Mouse (Mus musculus): Measurements from ENCODE around the gene Mvp. TPM values are rescaled to one million over a fixed set of nuclear protein-coding genes. Genes with fewer than 3 reads are reported as not detected.

Mvp gene
- polyA plus RNA-seq, 1 experiment: 0.87 TPM

DNA sequence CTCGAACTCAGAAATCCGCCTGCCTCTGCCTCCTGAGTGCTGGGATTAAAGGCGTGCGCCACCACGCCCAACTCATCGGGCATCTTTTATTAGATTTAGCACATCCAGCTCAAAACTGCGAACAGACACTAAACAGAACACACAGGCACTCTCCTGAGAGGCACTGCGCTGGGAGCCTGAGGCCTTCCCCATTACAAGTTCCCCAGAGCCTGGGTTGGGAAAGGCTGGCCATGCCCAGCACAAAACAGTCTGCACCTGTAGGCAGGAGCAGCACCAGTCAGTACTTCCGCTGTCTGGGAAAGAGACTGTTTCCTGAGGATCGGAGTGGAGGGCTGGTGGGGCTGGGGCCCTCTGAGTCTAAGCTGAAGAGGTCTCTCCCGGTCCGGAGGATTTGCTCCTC, 572 bp upstream of the Mvp start:
- Histone ChIP-seq H3K36me3 (ENCODE audit: control insufficient read depth) (peaks cover 45% of the 10 kb centered on the region), H3K4me1 (ENCODE audit: control insufficient read depth) (peaks cover 67% of the 10 kb centered on the region), H3K9me3 (ENCODE audit: control insufficient read depth, low read length) (no peaks in the 10 kb centered on the region), H3K4me3 (replicated peaks) (peak overlapping the region; percentile 81), H3K27me3 (ENCODE audit: control insufficient read depth) (no peaks in the 10 kb centered on the region)
- no peak for TF ChIP-seq TAL1 (IDR thresholded peaks at IDR 0.05; ENCODE audit: low read length)
- TF ChIP-seq GATA1 (IDR thresholded peaks at IDR 0.05; ENCODE audit: low read length): no peak

DNA sequence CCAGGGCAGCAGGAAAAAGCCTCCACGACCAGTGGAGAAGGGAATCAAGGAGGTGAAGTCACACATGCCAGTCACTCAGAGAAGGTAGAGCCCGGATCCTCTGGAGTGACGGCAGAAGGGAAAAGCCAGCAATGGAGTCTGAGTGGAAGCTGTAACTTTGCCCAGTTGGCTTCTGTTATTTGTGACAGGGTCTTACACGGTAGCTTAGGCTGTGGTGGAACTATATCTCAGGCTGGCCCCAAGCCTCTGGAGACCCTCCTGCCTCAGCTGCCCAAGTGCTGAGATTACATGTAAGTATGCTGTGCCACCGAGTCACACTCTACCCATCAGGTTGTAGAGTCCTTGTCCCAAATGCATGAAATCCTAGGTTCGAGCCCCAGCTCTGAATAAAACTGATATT, 1.0 kb downstream of the Mvp start:
- Histone ChIP-seq H3K4me1 (ENCODE audit: control insufficient read depth) (peaks cover 83% of the 10 kb centered on the region), H3K27me3 (ENCODE audit: control insufficient read depth) (no peaks in the 10 kb centered on the region), H3K9me3 (ENCODE audit: control insufficient read depth, low read length) (no peaks in the 10 kb centered on the region), H3K4me3 (replicated peaks) (peak overlapping the region; percentile 62), H3K36me3 (ENCODE audit: control insufficient read depth) (peaks cover 51% of the 10 kb centered on the region)
- TF ChIP-seq GATA1 (IDR thresholded peaks at IDR 0.05; ENCODE audit: low read length) (no peak), TAL1 (IDR thresholded peaks at IDR 0.05; ENCODE audit: low read length) (no peak)

DNA sequence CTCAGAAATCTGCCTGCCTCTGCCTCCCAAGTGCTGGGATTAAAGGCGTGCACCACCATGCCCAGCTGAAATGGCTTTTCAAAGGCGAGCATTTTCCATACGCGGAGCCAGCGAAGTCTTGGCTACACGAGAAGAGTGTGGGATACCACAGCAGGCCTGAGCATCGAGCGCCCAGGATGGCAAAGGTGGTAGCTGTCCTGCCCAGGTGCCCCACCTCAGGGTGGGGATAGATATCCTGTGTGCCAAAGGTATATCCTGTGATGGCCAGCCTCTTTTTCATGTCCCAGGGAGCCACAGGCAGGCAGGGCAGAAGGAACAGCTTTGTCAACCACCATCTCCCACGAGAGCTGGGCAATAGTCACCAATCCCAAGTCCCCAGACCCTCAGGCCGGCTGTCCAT, 1.6 kb downstream of the Mvp start:
- H3K4me1 ChIP-seq (ENCODE audit: control insufficient read depth): peaks cover 85% of the 10 kb centered on the region
- TF ChIP-seq TAL1 (IDR thresholded peaks at IDR 0.05; ENCODE audit: low read length): no peak
- TF ChIP-seq GATA1 (IDR thresholded peaks at IDR 0.05; ENCODE audit: low read length): no peak
- no peak overlapping the region for H3K4me3 ChIP-seq (replicated peaks)
- H3K27me3 ChIP-seq (ENCODE audit: control insufficient read depth): no peaks in the 10 kb centered on the region
- H3K36me3 ChIP-seq (ENCODE audit: control insufficient read depth): peaks cover 51% of the 10 kb centered on the region
- H3K9me3 ChIP-seq (ENCODE audit: control insufficient read depth, low read length): no peaks in the 10 kb centered on the region

DNA sequence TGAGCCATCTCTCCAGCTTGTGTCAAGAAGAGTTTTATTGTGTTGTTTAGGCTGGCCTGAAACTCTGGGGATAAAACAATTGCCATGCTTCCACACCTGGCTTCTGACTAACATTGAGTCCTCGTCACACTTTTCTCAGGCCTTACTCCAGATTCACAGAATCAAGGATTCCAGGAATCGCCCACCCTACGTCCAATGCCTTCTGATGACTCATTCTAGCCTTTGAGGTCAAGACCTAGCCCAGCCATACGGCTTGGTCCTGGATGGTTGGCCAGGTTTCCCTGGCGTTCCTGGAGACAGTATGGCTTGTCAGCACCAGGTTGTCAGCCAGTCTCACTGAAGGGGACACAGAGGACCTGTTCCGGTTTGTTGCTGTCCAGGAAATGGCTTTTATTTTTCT, 2.0 kb downstream of the Mvp start:
- H3K4me3 ChIP-seq (replicated peaks): no peak overlapping the region
- peaks cover 85% of the 10 kb centered on the region for H3K4me1 ChIP-seq (ENCODE audit: control insufficient read depth)
- H3K36me3 ChIP-seq (ENCODE audit: control insufficient read depth): peaks cover 51% of the 10 kb centered on the region
- no peak for TF ChIP-seq GATA1 (IDR thresholded peaks at IDR 0.05; ENCODE audit: low read length)
- no peak for TF ChIP-seq TAL1 (IDR thresholded peaks at IDR 0.05; ENCODE audit: low read length)
- H3K27me3 ChIP-seq (ENCODE audit: control insufficient read depth): no peaks in the 10 kb centered on the region
- H3K9me3 ChIP-seq (ENCODE audit: control insufficient read depth, low read length): no peaks in the 10 kb centered on the region

DNA sequence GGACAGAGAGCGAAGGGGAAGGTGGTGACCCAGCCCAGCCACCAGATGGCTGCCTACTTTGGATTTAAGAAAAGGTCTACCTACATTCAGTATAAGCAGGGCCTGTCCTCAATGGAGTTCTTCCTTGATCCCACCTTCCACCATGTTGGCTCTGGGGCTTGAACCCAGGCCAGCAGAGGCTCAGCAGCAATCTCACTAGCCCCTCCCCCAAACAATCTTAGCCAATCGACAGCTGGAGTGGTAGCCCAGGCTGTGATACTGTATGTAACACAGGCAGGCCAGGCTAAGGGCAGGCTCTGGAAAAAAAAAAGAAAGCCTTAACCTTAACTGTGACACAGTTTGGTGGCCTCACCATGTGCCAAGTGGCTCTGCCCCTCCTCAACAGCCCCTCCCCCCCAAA, 2.7 kb downstream of the Mvp start:
- peaks cover 51% of the 10 kb centered on the region for H3K36me3 ChIP-seq (ENCODE audit: control insufficient read depth)
- H3K9me3 ChIP-seq (ENCODE audit: control insufficient read depth, low read length): no peaks in the 10 kb centered on the region
- peaks cover 85% of the 10 kb centered on the region for H3K4me1 ChIP-seq (ENCODE audit: control insufficient read depth)
- no peaks in the 10 kb centered on the region for H3K27me3 ChIP-seq (ENCODE audit: control insufficient read depth)
- H3K4me3 ChIP-seq (replicated peaks): no peak overlapping the region
- no peak for TF ChIP-seq TAL1 (IDR thresholded peaks at IDR 0.05; ENCODE audit: low read length)
- no peak for TF ChIP-seq GATA1 (IDR thresholded peaks at IDR 0.05; ENCODE audit: low read length)

DNA sequence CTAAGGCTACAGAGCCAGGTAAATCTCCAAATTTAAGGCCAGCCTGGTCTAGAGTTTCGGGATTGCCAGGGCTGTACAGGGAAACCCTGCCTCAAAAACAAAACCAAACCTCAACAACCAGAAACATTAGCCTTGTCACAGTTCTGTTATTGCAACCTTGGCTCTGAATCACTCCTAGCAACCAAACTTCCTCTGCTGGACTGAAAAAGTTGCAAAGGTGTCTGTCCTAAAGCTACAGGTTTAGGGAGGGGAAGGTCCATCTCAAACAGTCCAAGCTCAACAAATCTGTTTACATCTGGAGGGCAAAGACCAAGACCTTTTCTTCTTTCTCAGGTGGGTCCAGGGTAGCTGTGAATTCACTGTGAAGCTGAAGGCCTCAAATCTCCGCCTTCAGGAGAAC, 3.4 kb downstream of the Mvp start:
- Histone ChIP-seq H3K27me3 (ENCODE audit: control insufficient read depth) (no peaks in the 10 kb centered on the region), H3K4me1 (ENCODE audit: control insufficient read depth) (peaks cover 79% of the 10 kb centered on the region), H3K4me3 (replicated peaks) (no peak overlapping the region), H3K36me3 (ENCODE audit: control insufficient read depth) (peaks cover 50% of the 10 kb centered on the region), H3K9me3 (ENCODE audit: control insufficient read depth, low read length) (no peaks in the 10 kb centered on the region)
- no peak for TF ChIP-seq TAL1 (IDR thresholded peaks at IDR 0.05; ENCODE audit: low read length)
- no peak for TF ChIP-seq GATA1 (IDR thresholded peaks at IDR 0.05; ENCODE audit: low read length)

DNA sequence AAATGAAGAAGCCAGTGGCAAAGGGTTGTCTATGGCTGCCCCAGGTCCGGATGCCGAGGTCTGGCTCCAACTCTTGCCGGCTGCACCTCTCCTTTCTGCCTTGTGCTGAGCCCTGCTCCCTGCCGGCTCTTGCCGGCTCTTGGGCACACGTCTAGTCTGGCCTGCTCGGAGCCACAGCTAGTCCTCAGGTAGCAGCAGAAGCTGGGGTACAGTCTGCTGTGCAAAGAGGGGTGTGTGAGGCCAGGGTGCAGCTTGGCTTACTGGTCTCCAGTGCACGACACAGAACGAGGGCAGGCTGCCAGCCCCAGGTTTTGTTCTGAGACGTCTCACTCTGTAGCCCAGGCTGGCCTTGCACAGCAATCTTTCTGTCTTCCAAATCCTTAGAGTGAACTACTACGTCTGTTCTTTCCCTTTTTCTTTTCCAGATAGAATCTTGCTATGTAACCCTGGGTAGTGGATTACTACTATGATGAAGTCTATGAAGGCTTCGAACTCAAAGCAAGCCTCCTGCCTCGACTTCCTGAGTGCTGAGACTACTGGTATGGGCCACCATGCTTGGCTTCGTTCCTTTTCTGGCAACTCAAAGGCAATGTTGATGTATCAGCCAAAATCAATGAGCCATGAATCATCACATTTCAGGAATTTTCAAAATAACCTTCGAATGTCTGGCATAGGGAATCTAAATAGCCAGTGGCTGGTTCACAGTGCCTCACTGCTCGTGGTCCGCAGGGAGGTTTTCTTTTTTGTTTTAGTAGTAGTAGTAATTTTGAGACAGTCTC, 4.9 kb downstream of the Mvp start:
- peaks cover 68% of the 10 kb centered on the region for H3K4me1 ChIP-seq (ENCODE audit: control insufficient read depth)

DNA sequence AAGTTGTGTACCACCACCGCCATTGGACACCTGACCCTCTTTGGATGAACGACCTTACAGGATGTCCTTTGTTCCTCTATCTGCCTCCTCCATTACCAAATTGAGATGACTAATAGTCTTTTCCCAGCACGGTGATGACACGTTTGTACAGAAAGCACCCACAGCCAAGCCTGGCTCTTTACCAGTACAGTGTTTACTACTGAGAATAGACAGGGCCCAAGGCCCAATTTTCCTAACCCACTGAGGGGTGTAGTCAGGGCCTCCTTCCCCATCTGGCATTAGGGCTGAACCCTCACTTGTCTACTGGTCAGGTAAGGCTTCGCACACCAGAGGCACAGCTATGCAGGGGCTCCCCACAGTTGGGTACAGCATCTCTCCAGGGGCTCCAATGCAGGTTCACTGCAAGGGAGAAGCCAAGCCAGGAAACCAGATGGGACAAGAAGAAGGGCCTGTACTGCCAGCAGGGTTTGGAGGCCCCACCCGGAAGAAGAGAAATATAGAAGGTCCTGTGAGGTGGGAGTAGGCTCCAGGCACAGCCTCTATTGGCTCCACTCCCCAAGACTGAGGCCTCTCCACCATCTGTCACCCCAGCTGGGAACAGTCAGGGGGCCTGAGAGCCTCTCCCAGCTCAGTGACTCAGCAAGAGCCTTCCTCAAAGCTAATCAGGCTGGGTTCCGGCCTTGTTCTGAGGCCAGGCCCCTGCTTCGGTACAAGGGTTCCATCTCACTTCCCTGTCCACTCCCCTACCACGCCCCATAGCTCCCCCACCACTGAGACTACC, 6.0 kb downstream of the Mvp start:
- TF ChIP-seq TAL1 (IDR thresholded peaks at IDR 0.05; ENCODE audit: low read length): no peak
- TF ChIP-seq GATA1 (IDR thresholded peaks at IDR 0.05; ENCODE audit: low read length): no peak
- Histone ChIP-seq H3K36me3 (ENCODE audit: control insufficient read depth) (peaks cover 26% of the 10 kb centered on the region), H3K9me3 (ENCODE audit: control insufficient read depth, low read length) (no peaks in the 10 kb centered on the region), H3K4me3 (replicated peaks) (peak overlapping the region; percentile 30), H3K27me3 (ENCODE audit: control insufficient read depth) (no peaks in the 10 kb centered on the region), H3K4me1 (ENCODE audit: control insufficient read depth) (peaks cover 60% of the 10 kb centered on the region)

More for the DNA sequence above, 4.9 kb downstream of the Mvp start:
- no peaks in the 10 kb centered on the region for H3K27me3 ChIP-seq (ENCODE audit: control insufficient read depth)
- peaks cover 35% of the 10 kb centered on the region for H3K36me3 ChIP-seq (ENCODE audit: control insufficient read depth)
- H3K9me3 ChIP-seq (ENCODE audit: control insufficient read depth, low read length): no peaks in the 10 kb centered on the region
- no peak overlapping the region for H3K4me3 ChIP-seq (replicated peaks)
- TF ChIP-seq TAL1 (IDR thresholded peaks at IDR 0.05; ENCODE audit: low read length) (no peak), GATA1 (IDR thresholded peaks at IDR 0.05; ENCODE audit: low read length) (no peak)

DNA sequence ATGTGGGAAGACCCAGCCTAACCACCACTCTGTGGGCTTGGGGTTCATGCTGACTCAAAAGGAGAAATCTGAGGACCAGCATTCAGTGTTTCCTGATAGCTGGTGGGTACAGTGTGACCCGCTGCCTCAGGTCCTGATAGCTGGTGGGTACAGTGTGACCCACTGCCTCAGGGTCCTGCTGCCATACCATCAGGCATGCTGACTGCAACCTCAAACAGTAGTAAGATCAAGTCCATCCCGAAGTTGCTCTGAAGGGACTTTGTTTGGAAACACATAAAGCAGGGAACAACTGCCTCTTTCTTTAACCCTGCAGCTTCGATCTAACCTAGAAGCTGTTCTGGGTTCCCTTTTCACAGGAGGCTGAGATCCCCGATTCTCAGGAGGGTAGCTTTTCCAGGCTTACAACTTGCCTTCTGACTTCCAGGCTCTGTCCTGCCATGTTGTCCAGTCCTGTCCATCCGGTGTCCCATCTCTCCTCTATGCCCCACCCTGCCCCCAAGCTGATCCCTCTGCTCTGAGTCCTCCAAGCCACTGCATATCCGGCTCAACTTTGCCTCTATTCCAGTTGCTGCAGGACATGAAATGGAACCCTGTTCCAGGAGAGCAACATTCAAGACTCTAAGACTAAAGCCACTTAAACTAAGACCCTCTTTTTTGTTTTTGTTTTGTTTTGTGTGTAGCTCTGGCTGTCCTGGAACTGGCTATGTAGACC, 7.0 kb downstream of the Mvp start:
- Histone ChIP-seq H3K36me3 (ENCODE audit: control insufficient read depth) (peaks cover 18% of the 10 kb centered on the region), H3K27me3 (ENCODE audit: control insufficient read depth) (no peaks in the 10 kb centered on the region), H3K9me3 (ENCODE audit: control insufficient read depth, low read length) (no peaks in the 10 kb centered on the region), H3K4me3 (replicated peaks) (no peak overlapping the region), H3K4me1 (ENCODE audit: control insufficient read depth) (peaks cover 52% of the 10 kb centered on the region)
- TF ChIP-seq GATA1 (IDR thresholded peaks at IDR 0.05; ENCODE audit: low read length) (no peak), TAL1 (IDR thresholded peaks at IDR 0.05; ENCODE audit: low read length) (no peak)

Data from erythroblast, embryonic 14.5 days (primary cell).